Mouse (Mus musculus): ENCODE measurements around the gene Batf. TPM values are rescaled to one million over a fixed set of nuclear protein-coding genes. Genes with fewer than 3 reads are reported as not detected.

The Batf gene
- total and polyA plus RNA-seq, 2 experiments from 2014 or later, result 0.65 TPM; not detected in 1

DNA sequence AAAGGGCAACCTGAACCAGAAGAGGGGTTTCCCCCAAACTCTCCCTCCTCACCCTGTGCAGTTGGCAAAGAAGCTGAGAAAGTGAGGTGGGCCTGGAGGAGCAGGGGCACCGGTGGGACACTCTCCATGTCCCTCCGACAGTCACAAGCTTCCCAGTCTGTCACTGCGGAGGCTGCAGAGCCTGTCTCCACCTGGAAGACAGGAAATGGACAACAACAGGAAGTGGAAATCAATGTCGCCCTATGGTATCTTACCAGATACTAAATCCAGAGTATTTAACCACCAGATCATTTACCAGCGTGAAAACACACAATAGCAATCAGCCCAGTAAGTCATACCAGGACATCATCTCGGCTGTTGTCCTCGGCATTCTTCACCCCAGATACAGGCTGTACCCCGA lies 20.4 kb upstream of the Batf start:
- no peaks in the 10 kb centered on the region for H3K4me1 ChIP-seq (ENCODE audit: insufficient read depth)
- H3K36me3 ChIP-seq (ENCODE audit: insufficient read depth), result no peaks in the 10 kb centered on the region
- TF ChIP-seq CTCF (IDR thresholded peaks at IDR 0.05; ENCODE audit: low read depth), result no peak
- ATAC-seq (no peak), DNase-seq (no peak)
- H3K27ac ChIP-seq (ENCODE audit: low read depth, low read length), result no peak overlapping the region
- no peaks in the 10 kb centered on the region for H3K27me3 ChIP-seq (ENCODE audit: insufficient read depth, low read length)
- H3K4me3 ChIP-seq (ENCODE audit: low read depth, low read length), result no peak overlapping the region
- H3K9me3 ChIP-seq (ENCODE audit: low read length), result no peaks in the 10 kb centered on the region
- H3K4me2 ChIP-seq (ENCODE audit: low read depth), result no peak overlapping the region
- H3K9ac ChIP-seq, result no peak overlapping the region
- 89% methylated on average over 8 of the region's 8 CpGs for WGBS

DNA sequence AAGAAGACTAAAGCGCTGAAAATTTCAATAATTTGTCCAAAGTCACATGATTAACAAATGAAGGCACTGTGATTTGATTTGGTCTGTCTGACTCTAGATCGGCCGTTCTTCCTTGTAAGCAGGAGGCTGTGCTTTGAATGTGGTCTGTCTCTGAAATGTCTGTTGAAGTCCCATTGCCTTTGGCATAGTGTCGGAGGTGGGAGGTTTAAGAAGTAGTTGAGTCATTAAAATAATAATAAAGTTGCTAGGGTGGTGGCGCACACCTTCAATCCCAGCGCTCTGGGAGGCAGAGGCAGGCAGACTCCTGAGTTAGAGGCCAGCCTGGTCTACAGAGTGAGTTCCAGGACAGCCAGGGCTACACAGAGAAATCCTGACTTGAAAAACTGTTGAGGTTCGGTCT lies 19.4 kb upstream of the Batf start:
- H3K4me1 ChIP-seq (ENCODE audit: insufficient read depth), result no peaks in the 10 kb centered on the region
- H3K36me3 ChIP-seq (ENCODE audit: insufficient read depth), result no peaks in the 10 kb centered on the region
- ATAC-seq, result no peak
- H3K4me3 ChIP-seq (ENCODE audit: low read depth, low read length), result no peak overlapping the region
- no peak overlapping the region for H3K9ac ChIP-seq
- DNase-seq, result no peak
- 92% methylated on average over 7 of the region's 7 CpGs for WGBS
- no peaks in the 10 kb centered on the region for H3K27me3 ChIP-seq (ENCODE audit: insufficient read depth, low read length)
- H3K27ac ChIP-seq (ENCODE audit: low read depth, low read length), result no peak overlapping the region
- H3K4me2 ChIP-seq (ENCODE audit: low read depth), result no peak overlapping the region
- H3K9me3 ChIP-seq (ENCODE audit: low read length), result no peaks in the 10 kb centered on the region
- TF ChIP-seq CTCF (IDR thresholded peaks at IDR 0.05; ENCODE audit: low read depth), result no peak

DNA sequence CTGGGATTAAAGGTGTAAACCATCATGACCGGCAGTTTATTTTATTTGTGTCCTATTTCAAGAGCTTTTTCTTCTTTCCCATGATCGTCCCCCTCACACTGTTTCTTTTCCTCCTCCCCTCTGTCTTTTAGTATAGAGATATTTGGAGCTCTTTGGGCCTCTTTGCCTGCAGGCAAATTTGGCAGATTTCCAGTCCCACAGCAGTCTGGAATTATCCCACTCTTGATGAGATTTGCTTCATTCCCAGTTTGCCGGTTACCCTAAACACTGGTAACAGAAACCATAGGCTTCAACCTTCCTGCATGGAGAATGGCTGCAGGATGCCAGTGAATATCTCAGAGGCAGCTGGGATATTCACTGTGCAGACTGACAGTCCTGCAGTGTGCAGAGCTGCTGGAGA lies 17.8 kb upstream of the Batf start:
- H3K9me3 ChIP-seq (ENCODE audit: low read length), result no peaks in the 10 kb centered on the region
- H3K27ac ChIP-seq (ENCODE audit: low read depth, low read length), result no peak overlapping the region
- ATAC-seq, result no peak

DNA sequence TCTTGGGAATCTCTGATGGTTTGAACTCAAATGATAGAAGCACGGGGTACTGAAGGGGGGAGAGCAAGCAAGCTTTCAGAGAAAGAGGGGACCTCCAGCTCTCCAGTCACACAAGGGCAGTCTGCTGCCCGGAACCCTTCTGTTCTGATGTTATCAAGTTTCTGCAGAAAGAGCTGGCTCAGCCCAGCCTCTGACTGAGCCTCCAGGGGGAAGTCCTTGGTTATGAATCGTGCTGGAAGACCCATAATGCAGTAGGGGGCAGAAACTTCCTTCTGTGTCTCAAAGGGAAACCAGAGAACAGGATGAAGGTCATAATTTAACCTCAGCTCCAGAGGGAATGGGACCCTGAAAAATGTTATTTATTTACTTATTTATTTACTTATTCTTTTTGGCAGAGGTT lies 16.4 kb upstream of the Batf start:
- H3K27ac ChIP-seq (ENCODE audit: low read depth, low read length), result no peak overlapping the region
- no peak overlapping the region for H3K4me3 ChIP-seq (ENCODE audit: low read depth, low read length)
- WGBS, result 75% methylated on average over 3 of the region's 3 CpGs
- H3K9me3 ChIP-seq (ENCODE audit: low read length), result no peaks in the 10 kb centered on the region
- H3K36me3 ChIP-seq (ENCODE audit: insufficient read depth), result no peaks in the 10 kb centered on the region
- DNase-seq (no peak), ATAC-seq (no peak)
- no peak overlapping the region for H3K4me2 ChIP-seq (ENCODE audit: low read depth)
- no peak for TF ChIP-seq CTCF (IDR thresholded peaks at IDR 0.05; ENCODE audit: low read depth)
- H3K9ac ChIP-seq, result no peak overlapping the region
- no peaks in the 10 kb centered on the region for H3K4me1 ChIP-seq (ENCODE audit: insufficient read depth)
- H3K27me3 ChIP-seq (ENCODE audit: insufficient read depth, low read length), result no peaks in the 10 kb centered on the region

More for the DNA sequence above, 17.8 kb upstream of the Batf start:
- H3K4me1 ChIP-seq (ENCODE audit: insufficient read depth), result no peaks in the 10 kb centered on the region
- no peak overlapping the region for H3K4me3 ChIP-seq (ENCODE audit: low read depth, low read length)
- H3K4me2 ChIP-seq (ENCODE audit: low read depth), result no peak overlapping the region
- no peak overlapping the region for H3K9ac ChIP-seq
- TF ChIP-seq CTCF (IDR thresholded peaks at IDR 0.05; ENCODE audit: low read depth), result no peak
- no peaks in the 10 kb centered on the region for H3K27me3 ChIP-seq (ENCODE audit: insufficient read depth, low read length)
- WGBS, result 12% methylated on average over 3 of the region's 3 CpGs
- H3K36me3 ChIP-seq (ENCODE audit: insufficient read depth), result no peaks in the 10 kb centered on the region
- DNase-seq, result peak; percentile 22

DNA sequence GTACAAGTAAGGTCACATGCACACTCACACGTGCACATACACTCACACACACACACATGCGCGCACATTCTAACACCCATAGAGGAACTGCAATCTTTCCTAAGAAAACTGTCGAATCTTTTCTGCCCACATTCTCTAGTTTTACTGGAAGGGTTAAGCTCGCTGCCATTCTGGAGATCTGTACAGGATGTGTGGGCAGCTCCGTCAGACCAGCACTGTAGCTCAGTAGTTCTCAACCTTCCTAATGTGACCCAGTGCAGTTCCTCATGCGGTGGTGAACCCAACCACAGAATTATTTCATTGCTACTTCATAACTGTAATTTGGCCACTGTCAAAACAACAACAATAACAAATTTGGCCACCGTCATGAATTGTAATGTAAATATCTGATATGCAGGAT lies 12.6 kb upstream of the Batf start:
- H3K4me2 ChIP-seq (ENCODE audit: low read depth), result no peak overlapping the region
- H3K4me3 ChIP-seq (ENCODE audit: low read depth, low read length), result no peak overlapping the region
- H3K9ac ChIP-seq, result no peak overlapping the region
- 93% methylated on average over 8 of the region's 8 CpGs for WGBS
- ATAC-seq, result no peak
- no peak for DNase-seq
- H3K4me1 ChIP-seq (ENCODE audit: insufficient read depth), result no peaks in the 10 kb centered on the region
- H3K36me3 ChIP-seq (ENCODE audit: insufficient read depth), result no peaks in the 10 kb centered on the region
- no peak for TF ChIP-seq CTCF (IDR thresholded peaks at IDR 0.05; ENCODE audit: low read depth)
- peaks cover 5% of the 10 kb centered on the region; the same call in 1 of the 2 replicates for H3K9me3 ChIP-seq (ENCODE audit: low read length)
- no peak overlapping the region for H3K27ac ChIP-seq (ENCODE audit: low read depth, low read length)
- no peaks in the 10 kb centered on the region for H3K27me3 ChIP-seq (ENCODE audit: insufficient read depth, low read length)

DNA sequence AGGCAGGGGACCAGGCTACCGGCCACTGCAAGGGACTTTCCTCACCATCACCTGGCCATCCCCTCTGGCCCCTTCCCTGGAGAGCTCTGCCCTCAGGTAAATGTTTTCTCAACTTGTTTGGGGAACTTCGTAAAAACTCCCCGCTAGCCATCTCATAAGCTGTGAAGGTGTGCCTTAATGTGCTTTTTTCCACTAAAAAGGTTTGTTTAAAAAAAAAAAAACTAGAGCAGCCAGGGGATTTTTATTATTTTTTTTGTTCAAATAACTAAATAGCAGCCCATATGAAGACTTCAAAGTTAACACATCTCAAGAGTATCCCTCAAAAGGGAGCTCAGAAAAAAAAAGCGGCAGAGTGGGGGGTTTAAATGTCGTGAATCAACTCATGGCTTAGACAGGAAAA lies 7.4 kb upstream of the Batf start:
- H3K9ac ChIP-seq, result no peak overlapping the region
- no peak for DNase-seq
- H3K9me3 ChIP-seq (ENCODE audit: low read length), result peaks cover 5% of the 10 kb centered on the region; the same call in 1 of the 2 replicates
- H3K4me1 ChIP-seq (ENCODE audit: insufficient read depth), result no peaks in the 10 kb centered on the region
- H3K27me3 ChIP-seq (ENCODE audit: insufficient read depth, low read length), result no peaks in the 10 kb centered on the region
- no peak for ATAC-seq
- no peak for TF ChIP-seq CTCF (IDR thresholded peaks at IDR 0.05; ENCODE audit: low read depth)
- H3K27ac ChIP-seq (ENCODE audit: low read depth, low read length), result no peak overlapping the region
- H3K4me3 ChIP-seq (ENCODE audit: low read depth, low read length), result no peak overlapping the region
- no peak overlapping the region for H3K4me2 ChIP-seq (ENCODE audit: low read depth)
- H3K36me3 ChIP-seq (ENCODE audit: insufficient read depth), result no peaks in the 10 kb centered on the region
- WGBS, result 90% methylated on average over 5 of the region's 5 CpGs

DNA sequence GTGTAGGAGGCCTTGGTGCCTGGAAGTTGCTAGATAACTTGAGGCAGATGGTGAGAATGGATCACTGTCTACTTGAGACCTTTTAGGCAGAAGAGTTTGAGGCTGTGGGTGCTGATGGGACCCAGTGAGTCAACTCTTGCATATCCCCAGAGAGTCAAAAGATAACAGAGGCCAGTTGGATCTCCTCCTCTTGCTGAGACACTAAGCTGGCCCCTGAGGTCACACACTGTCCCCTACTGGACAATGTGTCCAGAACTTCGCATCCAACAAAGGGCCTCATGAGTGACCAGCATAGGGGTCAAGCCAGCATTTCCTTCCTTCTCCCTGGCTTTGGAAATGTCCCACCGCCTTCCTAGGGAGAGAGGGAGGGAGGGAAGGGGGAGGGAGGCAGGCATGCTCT lies 6.7 kb upstream of the Batf start:
- no peak overlapping the region for H3K9ac ChIP-seq
- WGBS, result 56% methylated on average over 2 of the region's 2 CpGs
- ATAC-seq (no peak), DNase-seq (no peak)
- no peaks in the 10 kb centered on the region for H3K27me3 ChIP-seq (ENCODE audit: insufficient read depth, low read length)
- H3K27ac ChIP-seq (ENCODE audit: low read depth, low read length), result no peak overlapping the region
- no peak overlapping the region for H3K4me2 ChIP-seq (ENCODE audit: low read depth)
- TF ChIP-seq CTCF (IDR thresholded peaks at IDR 0.05; ENCODE audit: low read depth), result no peak
- no peaks in the 10 kb centered on the region for H3K36me3 ChIP-seq (ENCODE audit: insufficient read depth)
- H3K9me3 ChIP-seq (ENCODE audit: low read length), result peaks cover 5% of the 10 kb centered on the region; the same call in 1 of the 2 replicates
- H3K4me3 ChIP-seq (ENCODE audit: low read depth, low read length), result no peak overlapping the region
- no peaks in the 10 kb centered on the region for H3K4me1 ChIP-seq (ENCODE audit: insufficient read depth)

DNA sequence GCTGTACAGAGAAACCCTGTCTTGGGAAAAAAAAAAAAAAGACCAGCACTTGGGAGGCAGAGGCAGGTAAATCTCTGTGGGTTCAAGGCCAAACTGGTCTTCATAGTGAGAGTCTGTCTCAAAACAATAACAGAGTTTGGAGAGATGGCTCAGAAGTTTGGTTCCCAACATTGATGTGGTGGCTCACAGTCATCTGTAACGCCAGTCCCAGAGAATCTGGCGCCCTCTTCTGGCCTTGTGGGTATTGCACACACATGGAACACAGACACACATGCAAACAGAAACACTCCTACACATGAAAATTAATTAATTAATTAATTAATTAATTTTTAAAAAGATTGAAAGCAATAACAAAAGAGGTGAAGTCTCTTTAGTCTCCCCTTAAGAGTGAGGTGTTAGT lies 4.1 kb upstream of the Batf start:
- no peak for TF ChIP-seq CTCF (IDR thresholded peaks at IDR 0.05; ENCODE audit: low read depth)
- DNase-seq (no peak), ATAC-seq (no peak)
- Histone ChIP-seq H3K4me2 (ENCODE audit: low read depth) (no peak overlapping the region), H3K27ac (ENCODE audit: low read depth, low read length) (no peak overlapping the region), H3K4me3 (ENCODE audit: low read depth, low read length) (no peak overlapping the region), H3K9ac (no peak overlapping the region), H3K9me3 (ENCODE audit: low read length) (peaks cover 5% of the 10 kb centered on the region; the same call in 1 of the 2 replicates), H3K36me3 (ENCODE audit: insufficient read depth) (no peaks in the 10 kb centered on the region), H3K4me1 (ENCODE audit: insufficient read depth) (no peaks in the 10 kb centered on the region), H3K27me3 (ENCODE audit: insufficient read depth, low read length) (no peaks in the 10 kb centered on the region)
- 39% methylated on average over 2 of the region's 2 CpGs for WGBS
